Mouse (Mus musculus): Measurements from ENCODE around the gene Fry. TPM values are rescaled to one million over a fixed set of nuclear protein-coding genes. Genes with fewer than 3 reads are reported as not detected.

Fry gene
- polyA plus RNA-seq, 1 experiment = 10.1 TPM

DNA sequence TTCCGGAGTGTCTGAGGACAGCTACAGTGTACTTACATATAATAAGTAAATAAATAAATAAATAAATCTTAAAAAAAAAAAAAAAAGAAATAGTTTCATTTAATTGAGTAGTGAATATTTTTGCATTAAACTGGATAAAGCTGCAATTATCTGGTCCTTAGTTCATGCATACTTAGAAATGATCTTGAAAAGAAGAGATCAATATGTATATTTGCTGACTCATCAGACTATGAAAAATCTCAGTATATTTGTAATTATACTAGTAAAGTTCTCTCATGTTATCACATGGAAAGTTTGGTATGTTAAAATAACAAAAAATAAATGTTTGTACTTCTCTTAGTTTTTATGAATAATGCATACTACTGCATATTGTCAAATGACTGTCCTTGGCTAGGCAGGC, 229.9 kb downstream of the Fry start:
- Histone ChIP-seq H3K4me1 (ENCODE audit: control insufficient read depth, insufficient read depth, low read length) (peaks cover 2% of the 10 kb centered on the region; the same call in 1 of the 2 replicates), H3K27ac (ENCODE audit: insufficient read depth, low read depth, low read length) (no peak overlapping the region), H3K4me3 (ENCODE audit: insufficient read depth, low read length) (no peak overlapping the region)
- TF ChIP-seq CTCF (IDR thresholded peaks at IDR 0.05; ENCODE audit: low read depth, low read length) (no peak), POLR2A (IDR thresholded peaks at IDR 0.05; ENCODE audit: borderline replicate concordance, low read depth, low read length) (no peak)

DNA sequence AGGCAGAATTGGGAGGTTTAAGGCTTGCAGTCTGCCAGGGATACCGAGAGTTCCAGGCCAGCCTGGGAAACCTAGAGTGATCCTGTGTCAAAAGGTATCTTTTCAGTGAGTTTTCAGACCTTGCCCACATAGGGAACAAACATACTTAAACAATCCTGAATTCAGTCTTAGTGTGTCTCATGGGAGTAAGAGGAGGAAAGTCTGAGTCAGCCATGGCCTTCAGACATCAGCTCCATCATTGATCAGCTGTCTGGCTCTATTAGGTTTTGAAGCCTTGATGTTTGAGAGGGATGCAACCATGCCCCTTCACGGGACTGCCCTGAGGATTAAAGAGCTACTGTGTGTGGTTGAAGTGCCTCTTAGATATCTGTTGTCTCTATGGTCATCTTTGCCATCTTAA, 232.7 kb downstream of the Fry start:
- H3K4me3 ChIP-seq (ENCODE audit: insufficient read depth, low read length) = no peak overlapping the region
- TF ChIP-seq CTCF (IDR thresholded peaks at IDR 0.05; ENCODE audit: low read depth, low read length) = no peak
- no peak for TF ChIP-seq POLR2A (IDR thresholded peaks at IDR 0.05; ENCODE audit: borderline replicate concordance, low read depth, low read length)
- peaks cover 2% of the 10 kb centered on the region; the same call in 1 of the 2 replicates for H3K4me1 ChIP-seq (ENCODE audit: control insufficient read depth, insufficient read depth, low read length)
- H3K27ac ChIP-seq (ENCODE audit: insufficient read depth, low read depth, low read length) = no peak overlapping the region

GRCm38 (mm10) chr5:150358671-150359070, 240.2 kb downstream of the Fry start:
- no peaks in the 10 kb centered on the region for H3K4me1 ChIP-seq (ENCODE audit: control insufficient read depth, insufficient read depth, low read length)
- no peak overlapping the region for H3K27ac ChIP-seq (ENCODE audit: insufficient read depth, low read depth, low read length)
- no peak for TF ChIP-seq CTCF (IDR thresholded peaks at IDR 0.05; ENCODE audit: low read depth, low read length)
- no peak for TF ChIP-seq POLR2A (IDR thresholded peaks at IDR 0.05; ENCODE audit: borderline replicate concordance, low read depth, low read length)
- H3K4me3 ChIP-seq (ENCODE audit: insufficient read depth, low read length) = no peak overlapping the region

GRCm38 (mm10) chr5:150362241-150362640, 243.8 kb downstream of the Fry start:
- TF ChIP-seq POLR2A (IDR thresholded peaks at IDR 0.05; ENCODE audit: borderline replicate concordance, low read depth, low read length) = no peak
- Histone ChIP-seq H3K4me1 (ENCODE audit: control insufficient read depth, insufficient read depth, low read length) (no peaks in the 10 kb centered on the region), H3K4me3 (ENCODE audit: insufficient read depth, low read length) (no peak overlapping the region), H3K27ac (ENCODE audit: insufficient read depth, low read depth, low read length) (no peak overlapping the region)

DNA sequence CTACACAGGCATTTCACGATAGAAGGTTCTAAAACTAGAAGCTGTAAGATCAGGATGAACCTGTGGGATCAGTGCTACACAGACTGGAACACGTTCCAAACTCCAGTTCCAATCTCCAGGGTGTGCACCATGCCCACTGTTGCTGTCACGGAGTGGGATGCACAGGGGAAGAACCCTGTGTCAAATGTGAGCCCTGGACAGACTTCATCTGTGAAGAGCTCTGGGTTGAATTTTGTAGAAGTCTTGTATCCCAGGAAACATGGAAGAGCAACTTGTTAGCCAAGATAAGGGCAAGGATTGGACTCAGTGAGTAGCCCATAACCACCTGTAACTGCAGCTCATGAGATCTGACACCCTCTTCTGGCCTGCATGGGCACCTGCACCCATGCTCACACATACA, 246.2 kb downstream of the Fry start:
- Histone ChIP-seq H3K4me1 (ENCODE audit: control insufficient read depth, insufficient read depth, low read length) (no peaks in the 10 kb centered on the region), H3K27ac (ENCODE audit: insufficient read depth, low read depth, low read length) (no peak overlapping the region), H3K4me3 (ENCODE audit: insufficient read depth, low read length) (no peak overlapping the region)
- no peak for TF ChIP-seq CTCF (IDR thresholded peaks at IDR 0.05; ENCODE audit: low read depth, low read length)
- TF ChIP-seq POLR2A (IDR thresholded peaks at IDR 0.05; ENCODE audit: borderline replicate concordance, low read depth, low read length) = no peak

DNA sequence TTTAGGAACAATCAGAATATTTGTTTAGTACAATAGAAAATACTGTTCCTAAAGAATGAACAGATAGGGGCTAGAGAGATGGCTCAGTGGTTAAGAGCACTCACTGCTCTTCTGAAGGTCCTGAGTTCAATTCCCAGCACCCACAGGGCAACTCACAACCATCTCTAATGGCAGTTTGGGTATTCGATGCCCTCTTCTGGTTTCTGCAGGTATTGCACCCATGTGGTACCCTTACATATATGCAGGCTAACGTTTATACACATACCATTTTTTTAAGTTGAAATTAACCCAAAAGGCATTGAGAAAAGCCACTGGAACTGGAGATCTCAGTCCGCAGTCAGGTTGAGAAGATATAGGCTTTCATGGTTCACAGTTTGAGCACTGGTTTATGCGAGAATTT, 248.6 kb downstream of the Fry start:
- Histone ChIP-seq H3K4me3 (ENCODE audit: insufficient read depth, low read length) (no peak overlapping the region), H3K4me1 (ENCODE audit: control insufficient read depth, insufficient read depth, low read length) (no peaks in the 10 kb centered on the region), H3K27ac (ENCODE audit: insufficient read depth, low read depth, low read length) (no peak overlapping the region)
- TF ChIP-seq CTCF (IDR thresholded peaks at IDR 0.05; ENCODE audit: low read depth, low read length) (no peak), POLR2A (IDR thresholded peaks at IDR 0.05; ENCODE audit: borderline replicate concordance, low read depth, low read length) (no peak)

DNA sequence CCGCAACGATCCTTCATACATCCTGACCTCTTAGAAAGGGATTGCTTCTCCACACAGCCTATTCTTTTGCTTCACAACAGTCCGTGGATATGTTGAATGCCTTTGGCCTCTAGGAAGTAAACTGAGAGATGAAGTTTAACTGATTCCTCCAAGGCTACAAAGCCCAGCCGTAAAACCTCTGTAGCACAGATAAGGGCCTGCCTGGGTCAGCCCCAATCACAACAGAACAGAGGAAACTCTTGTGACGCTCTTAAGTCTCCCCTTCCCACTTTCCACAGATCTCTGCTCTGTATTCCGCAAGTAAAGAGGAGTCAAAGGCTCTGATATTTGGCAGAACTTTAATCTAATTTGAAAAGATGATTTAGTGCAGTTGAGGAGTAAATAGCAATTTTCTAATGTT, 251.8 kb downstream of the Fry start:
- Histone ChIP-seq H3K27ac (ENCODE audit: insufficient read depth, low read depth, low read length) (no peak overlapping the region), H3K4me3 (ENCODE audit: insufficient read depth, low read length) (no peak overlapping the region), H3K4me1 (ENCODE audit: control insufficient read depth, insufficient read depth, low read length) (0 out of 2 replicates have a peak, but pooled peaks cover 3% of the 10 kb centered on the region)
- no peak for TF ChIP-seq POLR2A (IDR thresholded peaks at IDR 0.05; ENCODE audit: borderline replicate concordance, low read depth, low read length)
- TF ChIP-seq CTCF (IDR thresholded peaks at IDR 0.05; ENCODE audit: low read depth, low read length) = no peak

DNA sequence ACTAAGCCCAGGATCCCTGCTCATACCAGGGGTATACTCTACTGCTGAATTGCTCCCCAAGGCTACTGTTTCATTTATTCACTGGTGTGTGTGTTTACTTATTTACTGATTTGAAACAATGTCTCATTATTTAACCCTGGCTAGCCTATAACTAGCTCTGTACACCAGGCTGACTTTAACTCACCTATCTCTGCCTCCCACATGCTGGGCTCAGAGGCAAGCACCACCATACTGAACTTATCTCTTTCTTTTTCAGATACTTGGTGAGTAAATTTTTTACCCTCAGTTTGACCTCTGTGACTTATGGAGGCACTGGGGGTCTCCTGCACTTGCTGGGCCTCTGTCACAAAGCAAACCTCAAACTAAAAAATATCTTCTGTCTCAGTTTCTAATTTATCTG, 252.4 kb downstream of the Fry start:
- 0 out of 2 replicates have a peak, but pooled peaks cover 3% of the 10 kb centered on the region for H3K4me1 ChIP-seq (ENCODE audit: control insufficient read depth, insufficient read depth, low read length)
- H3K4me3 ChIP-seq (ENCODE audit: insufficient read depth, low read length) = no peak overlapping the region
- no peak overlapping the region for H3K27ac ChIP-seq (ENCODE audit: insufficient read depth, low read depth, low read length)
- TF ChIP-seq POLR2A (IDR thresholded peaks at IDR 0.05; ENCODE audit: borderline replicate concordance, low read depth, low read length) (no peak), CTCF (IDR thresholded peaks at IDR 0.05; ENCODE audit: low read depth, low read length) (no peak)

DNA sequence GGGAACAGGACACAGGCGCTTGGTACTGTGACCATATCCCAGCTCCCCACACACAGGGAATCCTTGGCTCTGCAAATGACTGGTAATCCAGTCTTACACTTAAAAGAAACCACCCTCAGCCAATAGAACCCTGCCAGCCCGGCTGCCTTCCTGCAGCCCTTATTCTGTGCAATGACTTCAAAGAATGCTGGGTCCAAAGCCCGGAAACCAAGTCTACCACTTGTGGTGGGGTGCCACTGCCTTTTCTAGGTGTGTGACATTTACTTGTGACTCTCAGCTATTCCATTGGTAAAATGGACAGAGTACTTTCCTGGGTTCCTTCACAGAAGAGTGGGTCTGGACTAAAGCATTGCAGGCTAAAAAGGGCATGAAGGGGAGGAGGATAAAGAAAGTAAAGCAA, 254.5 kb downstream of the Fry start:
- 0 out of 2 replicates have a peak, but pooled peaks cover 3% of the 10 kb centered on the region for H3K4me1 ChIP-seq (ENCODE audit: control insufficient read depth, insufficient read depth, low read length)
- no peak overlapping the region for H3K4me3 ChIP-seq (ENCODE audit: insufficient read depth, low read length)
- no peak overlapping the region for H3K27ac ChIP-seq (ENCODE audit: insufficient read depth, low read depth, low read length)
- no peak for TF ChIP-seq CTCF (IDR thresholded peaks at IDR 0.05; ENCODE audit: low read depth, low read length)
- no peak for TF ChIP-seq POLR2A (IDR thresholded peaks at IDR 0.05; ENCODE audit: borderline replicate concordance, low read depth, low read length)

DNA sequence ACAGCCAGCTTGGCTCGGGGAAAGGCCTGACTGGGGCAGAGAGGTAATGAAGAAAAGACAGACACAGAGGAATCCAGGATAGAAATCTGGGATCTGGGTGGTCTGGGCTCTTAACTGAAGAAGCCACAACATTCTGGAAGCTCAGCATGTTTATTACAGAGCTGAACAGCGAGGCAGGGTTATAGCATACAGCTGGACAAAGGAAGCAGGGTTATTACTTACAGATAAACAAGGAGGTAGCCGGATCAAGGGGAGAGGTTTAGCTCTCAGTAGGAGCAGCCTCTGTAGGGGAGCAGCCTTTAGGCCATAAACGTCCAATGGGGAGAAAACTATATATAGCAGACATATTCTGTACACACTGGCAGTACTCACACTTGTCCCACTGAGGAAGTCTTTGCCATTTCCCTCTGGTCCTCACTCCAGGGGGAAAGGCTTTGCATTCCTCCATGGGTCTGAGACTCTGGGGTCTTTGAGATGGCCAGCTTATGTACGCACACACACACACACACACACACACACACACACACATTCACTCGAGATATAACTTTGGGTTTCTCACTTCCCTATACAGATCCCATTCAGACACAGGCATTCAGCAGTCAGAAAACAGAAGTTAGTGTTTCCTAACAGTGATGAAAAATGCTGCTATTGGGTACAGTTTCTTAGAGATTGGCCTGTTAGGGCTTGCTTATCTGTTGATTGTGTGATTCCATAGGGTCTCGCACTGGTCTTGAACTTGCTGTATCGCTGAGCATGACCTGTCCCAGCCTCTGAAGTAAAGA, 256.5 kb downstream of the Fry start:
- Histone ChIP-seq H3K27ac (ENCODE audit: insufficient read depth, low read depth, low read length) (no peak overlapping the region), H3K4me1 (ENCODE audit: control insufficient read depth, insufficient read depth, low read length) (0 out of 2 replicates have a peak, but pooled peaks cover 3% of the 10 kb centered on the region), H3K4me3 (ENCODE audit: insufficient read depth, low read length) (no peak overlapping the region)
- TF ChIP-seq CTCF (IDR thresholded peaks at IDR 0.05; ENCODE audit: low read depth, low read length) (no peak), POLR2A (IDR thresholded peaks at IDR 0.05; ENCODE audit: borderline replicate concordance, low read depth, low read length) (no peak)

Measured in bone marrow macrophage, adult 2 months (primary cell).